Mouse (Mus musculus) mouse embryonic stem cell (cell line): Measurements from ENCODE around the gene Rbm17.

Experiments used
- in situ Hi-C, 2 experiments: fragments of 300-500 bp; cut with MboI; formaldehyde crosslinking; loops; 1 replicate in 1 of 2; 3 replicates in 1 of 2; pipeline ENCODE4 v1.14.3; 2019 to 2020; ENCODE audit warnings: low sequenced_read_pairs in 2 of 2, low pct_unique_long_range_greater_than_20kb in 1 of 2, mixed read lengths in 1 of 2; ENCODE audit not compliant: unreplicated experiment in 1 of 2

The Rbm17 gene

DNA sequence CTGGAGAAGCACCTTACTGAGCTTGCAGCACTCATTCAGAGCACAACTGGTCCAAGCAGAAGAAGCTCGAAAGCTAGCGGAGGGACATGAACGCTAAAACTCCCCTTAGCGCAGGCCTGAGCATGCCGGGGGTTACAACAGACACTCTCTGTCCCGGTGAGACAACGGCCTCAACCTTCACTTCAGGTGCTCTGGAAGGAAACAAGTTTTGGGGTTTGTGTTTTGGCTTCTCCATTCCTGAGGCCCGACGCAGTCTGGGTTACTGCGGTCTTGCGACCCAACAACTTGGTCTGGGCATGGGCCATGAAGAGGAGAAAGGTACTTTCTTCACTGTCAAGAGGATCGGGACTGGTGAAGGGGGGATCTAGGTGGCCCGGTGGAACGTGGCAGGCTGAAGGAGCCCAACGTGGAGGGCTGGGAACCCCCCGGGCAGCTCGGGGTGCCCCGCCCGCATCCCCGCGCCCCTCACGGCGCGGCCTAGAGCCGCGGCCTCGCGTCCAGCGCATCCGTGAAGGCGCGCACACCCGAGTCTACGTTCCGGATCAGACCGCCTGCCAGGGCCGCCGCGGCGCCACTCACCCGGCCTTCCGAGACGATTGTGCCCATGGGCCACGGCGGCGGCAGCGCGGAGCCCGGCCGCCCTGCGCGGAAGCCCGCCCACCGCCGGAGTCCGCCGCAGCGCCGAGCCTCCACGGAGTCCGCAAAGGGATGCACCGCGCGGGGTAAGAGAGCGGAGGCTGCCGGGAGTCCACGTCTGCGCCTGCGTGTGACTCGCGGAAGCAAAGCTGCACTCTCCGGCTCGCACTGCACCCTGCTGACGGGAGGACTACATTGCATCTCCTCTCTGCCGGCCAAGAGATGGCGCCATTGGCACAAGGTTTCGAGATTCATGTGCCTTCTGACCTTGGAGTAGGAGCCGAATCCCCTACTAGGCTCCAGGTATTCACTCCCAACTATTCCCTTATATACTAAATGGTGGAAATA is 1.2 kb downstream of the Rbm17 start:
- in situ Hi-C loops = no loop called here

- in situ Hi-C loops = no loop called here
These were observed 2.2 kb downstream of the Rbm17 start for GRCm38 (mm10) chr2:11601795-11602194.

DNA sequence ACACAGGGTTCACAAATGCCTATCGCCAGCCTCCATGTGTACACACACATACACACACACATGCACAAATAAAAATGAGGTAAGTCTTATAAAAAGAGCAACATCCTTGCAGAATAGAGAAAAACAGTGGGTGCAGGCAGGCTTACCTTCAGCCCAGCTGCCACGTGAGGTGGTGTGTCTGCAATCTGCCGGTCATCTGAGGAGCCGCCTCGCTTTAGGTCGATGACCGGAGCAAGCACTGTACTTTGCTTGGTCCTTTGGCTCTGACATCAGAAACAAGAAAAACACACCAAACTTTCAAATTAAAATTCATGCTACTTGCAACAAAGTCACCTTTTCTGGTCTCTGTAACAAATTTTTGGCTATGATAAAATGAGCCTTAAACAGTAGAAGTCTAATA is 6.0 kb downstream of the Rbm17 start:
- in situ Hi-C loops = no loop called here

DNA sequence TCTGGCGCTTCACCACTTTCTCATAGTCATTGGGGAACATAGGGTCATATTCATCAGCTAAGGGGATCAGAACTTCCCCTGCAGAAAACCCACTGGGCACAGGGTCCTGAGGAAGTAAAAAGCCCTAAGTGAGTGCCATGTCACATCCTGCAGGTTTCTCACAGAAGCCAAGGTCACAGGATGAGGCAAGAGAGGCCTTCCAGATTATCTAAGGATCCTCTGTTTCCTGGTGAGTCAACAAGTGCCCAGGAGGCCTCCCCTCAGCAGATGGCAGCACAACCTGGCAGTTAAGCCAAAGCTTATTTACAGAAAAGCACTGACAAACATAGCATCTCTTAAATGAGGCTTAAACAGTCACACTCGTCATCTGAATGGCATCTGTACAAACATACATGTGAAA is 7.3 kb downstream of the Rbm17 start:
- in situ Hi-C loops = no loop called here

DNA sequence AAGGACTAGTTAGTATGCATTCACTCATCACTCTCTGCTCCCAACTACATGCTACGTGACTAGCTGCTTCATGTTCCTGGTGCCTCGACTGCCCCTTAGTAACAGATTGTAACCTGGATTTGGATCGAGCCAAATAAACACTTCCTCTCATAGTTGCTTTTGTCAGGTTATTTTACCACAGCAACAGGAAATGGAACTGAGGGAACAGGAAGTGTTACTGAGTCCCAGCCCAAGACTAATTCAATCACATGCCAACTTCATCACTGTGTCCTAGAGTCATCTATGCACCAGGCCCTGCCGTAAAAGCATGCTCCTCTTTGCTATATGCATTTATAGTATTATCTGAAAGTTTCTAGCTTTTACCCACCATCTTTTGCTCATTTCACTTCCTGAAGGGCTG is 16.0 kb downstream of the Rbm17 start:
- in situ Hi-C loops = no loop called here

DNA sequence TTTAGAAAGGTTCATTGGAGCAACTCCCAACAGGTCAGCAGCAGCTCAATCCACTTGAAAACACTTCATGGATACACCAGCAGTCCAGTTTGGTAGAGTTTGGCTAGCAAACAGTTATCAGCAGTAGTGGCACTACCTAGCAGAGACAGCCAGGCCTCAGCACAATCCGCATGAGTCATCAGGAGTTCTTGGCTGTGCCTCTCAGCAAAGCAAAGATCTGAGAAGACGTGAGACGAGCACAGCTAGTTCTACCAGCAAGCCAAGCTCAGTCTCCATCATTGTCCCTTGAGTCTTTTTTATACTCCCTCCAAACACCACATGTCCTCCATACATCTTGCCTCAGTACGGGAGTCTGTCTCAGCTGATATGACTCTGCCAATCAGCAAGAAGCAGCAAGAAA is 24.6 kb downstream of the Rbm17 start:
- in situ Hi-C loops = no loop called here

- in situ Hi-C loops = no loop called here
These were observed 25.8 kb downstream of the Rbm17 start for GRCm38 (mm10) chr2:11578187-11578586.

DNA sequence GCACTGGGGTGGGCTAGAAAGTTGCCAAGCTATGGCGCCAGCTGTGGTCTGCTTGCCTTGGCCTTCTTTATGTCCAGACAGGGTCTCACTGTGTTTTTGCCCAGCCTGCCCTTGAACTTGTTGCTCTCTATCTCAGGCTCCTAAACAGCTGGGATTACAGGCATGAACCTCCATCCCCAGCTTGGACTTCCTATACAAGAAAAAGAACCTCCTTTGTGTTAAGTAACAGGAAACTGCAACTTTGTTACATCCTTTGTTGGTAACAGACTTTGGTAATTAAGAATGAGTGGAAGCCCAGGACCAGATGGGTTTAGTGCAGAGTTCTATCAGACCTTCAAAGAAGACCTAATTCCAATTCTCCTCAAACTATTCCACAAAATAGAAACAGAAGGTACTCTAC is 30.3 kb downstream of the Rbm17 start:
- in situ Hi-C loops = no loop called here

DNA sequence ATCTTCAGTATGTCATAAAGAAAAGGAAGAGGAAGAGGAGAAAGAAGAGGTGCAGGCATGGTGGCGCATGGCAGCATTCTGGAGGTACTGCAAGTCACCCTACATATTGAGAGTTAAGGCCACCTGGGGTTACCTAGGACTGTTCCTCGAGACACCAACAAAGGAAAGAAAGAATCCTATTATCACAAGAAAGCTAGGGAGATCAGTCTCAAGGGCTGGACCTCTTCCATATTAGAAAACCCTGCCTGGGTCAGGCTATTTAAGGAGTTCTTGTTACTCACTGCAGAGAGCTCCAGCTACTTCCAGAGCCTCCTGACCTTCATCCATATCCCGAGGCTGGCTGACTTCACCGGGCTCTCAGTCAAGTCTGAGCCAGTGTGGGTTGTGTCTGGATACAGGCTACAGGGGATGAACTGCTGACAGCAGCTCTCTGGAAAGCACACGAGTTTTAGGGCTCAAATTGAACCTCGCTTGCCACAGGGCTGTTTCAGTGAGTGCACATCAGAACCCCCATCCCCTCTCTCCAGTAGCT is 32.9 kb downstream of the Rbm17 start:
- in situ Hi-C loops = no loop called here

DNA sequence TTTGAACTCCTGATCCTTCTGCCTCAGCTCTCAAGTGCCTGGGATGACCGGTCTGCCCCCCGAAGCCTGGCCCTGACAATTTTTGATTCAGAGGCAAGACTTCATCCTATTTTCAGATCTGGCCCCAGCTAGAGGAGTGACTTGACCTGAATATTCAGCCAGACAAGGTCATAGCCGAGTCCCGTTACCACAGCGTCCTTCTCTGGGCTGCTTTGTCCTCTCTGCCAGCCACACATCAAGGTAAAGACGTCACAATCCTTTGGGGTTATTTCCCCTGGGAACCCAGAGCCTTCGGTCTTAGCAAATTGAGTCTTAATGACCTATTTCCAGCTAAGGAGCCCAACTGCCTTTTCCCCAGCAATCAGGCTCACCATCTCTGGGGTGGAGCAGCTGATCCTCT is 35.5 kb downstream of the Rbm17 start:
- in situ Hi-C loops = no loop called here

DNA sequence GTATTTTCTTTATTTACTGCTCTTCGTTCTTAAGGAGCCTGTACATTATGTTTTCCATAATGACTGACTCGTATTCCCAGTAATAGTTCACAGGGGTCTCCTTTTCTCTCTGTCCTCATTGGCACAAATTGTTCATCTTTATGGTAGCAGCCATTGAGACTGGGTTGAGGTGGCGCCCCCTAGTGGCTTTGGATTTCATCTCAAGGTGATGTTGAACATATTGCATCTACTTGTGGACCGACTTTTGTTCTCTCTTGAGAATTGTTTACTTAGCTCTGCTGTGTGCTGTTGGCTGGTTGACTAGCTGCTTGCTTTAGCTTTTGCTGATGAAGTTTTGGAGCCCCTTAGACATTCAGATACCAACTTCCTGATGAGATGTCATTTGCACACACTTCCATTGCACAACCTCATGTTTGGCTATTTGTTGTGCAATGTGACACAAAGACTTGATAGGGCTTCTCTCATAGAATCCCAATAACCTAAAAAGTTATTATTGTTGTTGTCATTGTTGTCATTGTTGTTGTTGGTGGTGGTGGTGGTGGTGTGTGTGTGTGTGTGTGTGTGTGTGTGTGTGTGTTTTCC is 36.1 kb downstream of the Rbm17 start:
- in situ Hi-C loops = no loop called here

- in situ Hi-C loops = no loop called here
These were observed 37.1 kb downstream of the Rbm17 start for GRCm38 (mm10) chr2:11566898-11567297.

- in situ Hi-C loops = no loop called here
These were observed 37.7 kb downstream of the Rbm17 start for GRCm38 (mm10) chr2:11566241-11566640.

GRCm38 (mm10) chr2:11564768-11565167 is 39.2 kb downstream of the Rbm17 start:
- in situ Hi-C loops = no loop called here

DNA sequence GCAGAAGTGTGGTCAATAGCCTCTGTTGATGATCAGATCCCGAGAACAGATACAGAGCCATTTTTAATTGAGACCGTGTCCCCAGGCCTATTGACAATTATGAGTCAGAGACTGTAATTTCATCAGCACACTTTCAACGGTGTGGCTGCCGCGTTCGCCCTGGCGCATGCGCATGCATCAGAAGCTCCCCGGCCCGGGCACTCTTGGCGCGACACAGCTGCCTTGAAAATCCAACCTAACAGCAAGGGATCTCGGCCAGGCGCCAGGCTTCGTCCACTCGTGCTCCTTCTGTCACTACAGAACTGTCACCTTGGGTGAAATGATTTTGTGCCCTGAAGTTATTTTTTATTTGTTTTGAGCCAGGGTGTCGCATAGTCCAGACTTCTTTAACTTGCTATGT is 40.7 kb downstream of the Rbm17 start:
- in situ Hi-C loops = no loop called here

- in situ Hi-C loops = no loop called here
These were observed 45.3 kb downstream of the Rbm17 start for GRCm38 (mm10) chr2:11558654-11559053.

- in situ Hi-C loops = no loop called here
These were observed 46.7 kb downstream of the Rbm17 start for GRCm38 (mm10) chr2:11557244-11557643.

- in situ Hi-C loops = no loop called here
These were observed 48.6 kb downstream of the Rbm17 start for GRCm38 (mm10) chr2:11555316-11555715.

- in situ Hi-C loops = no loop called here
These were observed 50.2 kb downstream of the Rbm17 start, which contains the start of gene Pfkfb3 for GRCm38 (mm10) chr2:11553471-11554400. TSS of gene Pfkfb3 (minus strand) at chr2:11554077.
